Mouse (Mus musculus) megakaryocyte-erythroid progenitor cell, adult 5-6 weeks (primary cell): ENCODE measurements at regions not wholly inside any gene's neighbourhood (a gene's known extent, or its start where the extent isn't known, plus 50 kb on each side); places are given as distances from the start of the nearest gene placed in this dataset.
"Not testable (repeated sequence)": the region's sequence is repeated elsewhere in the genome, so short reads cannot be mapped to it uniquely, and the experiment has no call there.

Experiments used
- ATAC-seq: replicated peaks from 2 replicates; pipeline ENCODE4 v1.8.0; 2016; ENCODE audit warnings: mild to moderate bottlenecking, inconsistent platforms; ENCODE audit not compliant: severe bottlenecking, poor library complexity, low FRiP score, low TSS enrichment

- ATAC-seq, result no peak
Measured at GRCm38 (mm10) chr4:31203286-31203685, 760.6 kb upstream of the Map3k7 start.

- ATAC-seq, result no peak
Measured at GRCm38 (mm10) chr4:31205332-31205970, 758.4 kb upstream of the Map3k7 start.

- no peak for ATAC-seq
Measured at GRCm38 (mm10) chr4:31225741-31226140, 738.2 kb upstream of the Map3k7 start.

DNA sequence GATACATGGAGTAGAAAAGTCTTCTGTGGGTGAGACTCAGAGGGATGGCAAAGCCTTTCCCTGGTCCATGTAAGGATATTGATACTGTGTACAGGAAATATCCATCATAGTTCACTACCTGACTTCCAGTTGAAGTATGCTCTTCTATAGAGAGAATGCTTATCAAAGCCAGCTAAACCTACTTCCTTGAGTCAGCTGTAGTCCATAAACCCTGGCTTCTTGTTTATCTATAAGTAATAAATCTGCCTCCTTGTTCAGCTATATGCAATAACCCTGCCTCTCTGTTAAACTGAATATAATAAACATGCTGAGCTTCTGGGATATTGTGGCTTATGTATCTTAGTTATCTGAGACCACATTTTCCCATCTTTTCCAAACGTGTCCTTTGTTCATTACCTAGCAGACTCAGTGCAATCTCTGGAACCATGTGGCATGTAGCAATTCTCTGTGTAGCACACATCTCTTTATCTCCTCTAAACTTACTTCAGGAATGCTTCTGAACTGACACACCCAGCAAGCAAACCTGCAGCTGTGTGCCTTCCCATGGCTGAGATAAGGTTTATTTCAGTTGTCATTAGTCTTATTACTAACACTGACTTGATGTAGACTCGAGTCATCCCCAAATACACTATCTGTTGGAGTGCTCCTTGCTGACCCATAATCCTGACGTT lies 694.9 kb upstream of the Map3k7 start:
- no peak for ATAC-seq

DNA sequence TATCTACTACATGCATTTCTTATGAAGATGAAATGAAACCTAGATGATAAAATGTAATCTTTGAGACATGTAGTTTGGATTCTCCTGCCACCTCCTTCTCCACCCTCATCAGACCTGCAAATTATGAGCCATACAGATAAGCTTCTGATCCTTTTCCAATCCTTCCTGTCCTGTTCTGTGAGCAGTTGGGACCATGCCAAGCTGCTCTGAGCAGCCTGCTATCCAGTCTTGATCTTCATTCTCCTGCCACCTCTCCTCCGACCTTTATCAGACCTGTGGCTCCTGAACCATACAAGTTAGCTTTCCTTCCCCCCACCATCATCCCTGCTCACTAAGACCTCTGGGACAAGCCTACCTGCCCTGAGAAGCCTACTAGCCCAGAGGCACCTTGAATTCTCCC lies 689.8 kb upstream of the Map3k7 start:
- no peak for ATAC-seq

- no peak for ATAC-seq
Measured at GRCm38 (mm10) chr4:31290301-31290975, 673.5 kb upstream of the Map3k7 start.

GRCm38 (mm10) chr4:31293752-31294151 lies 670.1 kb upstream of the Map3k7 start:
- ATAC-seq, result no peak

GRCm38 (mm10) chr4:31297848-31298247 lies 666.0 kb upstream of the Map3k7 start:
- no peak for ATAC-seq

GRCm38 (mm10) chr4:31319269-31319668 lies 644.6 kb upstream of the Map3k7 start:
- ATAC-seq, result no peak

DNA sequence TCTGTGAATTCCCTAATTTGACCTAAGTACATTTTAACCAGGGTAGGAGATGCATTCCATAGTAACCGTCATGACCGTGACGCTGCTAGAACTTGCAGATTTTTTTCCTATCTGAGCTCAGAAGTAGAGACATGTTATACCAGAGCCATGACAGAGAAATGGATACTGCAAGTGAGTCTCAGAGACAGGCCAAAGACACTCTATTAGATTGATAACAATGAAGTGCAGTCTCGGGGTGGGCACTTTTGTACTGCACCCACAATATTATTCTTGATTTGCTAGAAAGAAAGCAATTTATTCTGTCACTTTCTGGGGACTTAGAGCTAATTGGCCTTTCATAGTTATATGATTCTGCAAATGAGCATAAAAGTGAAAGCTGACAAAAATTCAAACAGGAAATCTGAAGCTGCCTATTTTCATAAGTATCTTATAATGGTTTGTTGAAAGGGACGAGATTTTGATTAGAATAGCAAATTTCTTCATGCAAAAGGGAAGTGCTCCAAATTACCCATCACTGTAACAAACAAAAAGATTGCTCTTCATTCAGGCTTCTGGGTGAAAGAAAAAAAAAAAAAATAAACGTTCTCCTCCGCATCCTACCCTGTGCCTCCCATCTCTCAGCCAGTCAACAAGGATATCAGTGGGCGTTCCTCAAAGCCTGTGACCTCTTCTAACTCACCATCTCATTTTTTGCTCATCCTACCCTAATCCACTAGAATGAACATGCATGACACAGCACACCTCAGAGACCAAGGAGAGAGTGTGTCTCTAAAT lies 643.0 kb upstream of the Map3k7 start:
- no peak for ATAC-seq

DNA sequence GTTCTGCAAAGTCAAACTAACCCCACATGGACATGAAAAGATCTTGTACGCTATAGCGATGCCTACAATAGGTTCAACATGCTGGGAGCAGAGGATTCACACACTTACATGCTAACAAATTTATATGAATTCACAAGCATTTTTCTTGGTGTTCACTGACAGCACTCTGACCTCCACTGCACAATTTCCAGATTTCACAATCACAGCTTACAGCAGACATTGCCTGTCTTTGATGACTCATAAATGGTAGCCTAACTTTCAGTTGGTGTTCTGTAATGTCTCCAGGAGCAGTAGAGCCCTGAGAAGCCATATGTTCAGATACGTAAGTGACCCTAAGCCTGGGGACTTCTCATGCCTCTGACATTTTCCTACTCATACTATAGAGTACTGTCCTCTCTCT lies 640.1 kb upstream of the Map3k7 start:
- ATAC-seq, result no peak

- no peak for ATAC-seq
Measured at GRCm38 (mm10) chr4:31328798-31329197, 635.1 kb upstream of the Map3k7 start.

DNA sequence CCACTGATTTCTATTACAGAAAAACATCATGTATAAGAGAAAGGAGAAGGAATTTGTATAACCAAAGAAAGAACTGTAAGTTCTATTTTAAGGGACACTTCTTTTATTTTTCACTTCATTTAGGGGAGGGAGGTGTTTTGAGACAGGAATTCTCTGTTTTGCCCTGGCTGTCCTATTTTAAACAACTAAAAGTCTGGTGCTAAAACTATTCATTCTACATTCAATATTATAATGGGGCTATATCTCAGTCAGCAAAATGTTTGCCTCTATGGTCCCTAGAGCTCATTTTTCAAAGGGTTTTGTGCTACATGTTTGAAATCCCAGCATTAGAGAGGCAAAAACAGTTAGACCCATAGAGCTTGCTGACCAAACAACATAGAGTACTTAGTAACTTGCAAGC lies 632.8 kb upstream of the Map3k7 start:
- ATAC-seq, result no peak

DNA sequence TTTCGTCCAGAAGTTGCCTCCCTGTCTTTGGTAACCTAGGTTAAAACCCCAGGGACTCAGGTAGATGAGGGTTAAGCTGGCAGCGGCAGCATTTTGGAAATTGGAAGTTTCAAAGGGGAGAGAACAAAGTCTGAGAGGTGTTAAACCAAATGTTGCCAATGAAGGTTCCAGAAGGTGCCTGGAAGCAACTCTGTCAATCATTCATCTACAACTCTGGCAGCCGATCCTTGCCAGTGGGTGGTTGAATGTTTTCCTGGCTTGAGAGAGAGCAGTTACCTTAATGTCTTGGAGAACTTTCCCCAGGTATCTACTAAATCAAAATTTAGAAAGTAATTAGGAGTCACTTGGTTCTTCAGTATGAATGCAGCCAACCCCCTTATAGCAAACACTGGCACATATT lies 628.2 kb upstream of the Map3k7 start:
- no peak for ATAC-seq

GRCm38 (mm10) chr4:31337980-31338379 lies 625.9 kb upstream of the Map3k7 start:
- no peak for ATAC-seq

DNA sequence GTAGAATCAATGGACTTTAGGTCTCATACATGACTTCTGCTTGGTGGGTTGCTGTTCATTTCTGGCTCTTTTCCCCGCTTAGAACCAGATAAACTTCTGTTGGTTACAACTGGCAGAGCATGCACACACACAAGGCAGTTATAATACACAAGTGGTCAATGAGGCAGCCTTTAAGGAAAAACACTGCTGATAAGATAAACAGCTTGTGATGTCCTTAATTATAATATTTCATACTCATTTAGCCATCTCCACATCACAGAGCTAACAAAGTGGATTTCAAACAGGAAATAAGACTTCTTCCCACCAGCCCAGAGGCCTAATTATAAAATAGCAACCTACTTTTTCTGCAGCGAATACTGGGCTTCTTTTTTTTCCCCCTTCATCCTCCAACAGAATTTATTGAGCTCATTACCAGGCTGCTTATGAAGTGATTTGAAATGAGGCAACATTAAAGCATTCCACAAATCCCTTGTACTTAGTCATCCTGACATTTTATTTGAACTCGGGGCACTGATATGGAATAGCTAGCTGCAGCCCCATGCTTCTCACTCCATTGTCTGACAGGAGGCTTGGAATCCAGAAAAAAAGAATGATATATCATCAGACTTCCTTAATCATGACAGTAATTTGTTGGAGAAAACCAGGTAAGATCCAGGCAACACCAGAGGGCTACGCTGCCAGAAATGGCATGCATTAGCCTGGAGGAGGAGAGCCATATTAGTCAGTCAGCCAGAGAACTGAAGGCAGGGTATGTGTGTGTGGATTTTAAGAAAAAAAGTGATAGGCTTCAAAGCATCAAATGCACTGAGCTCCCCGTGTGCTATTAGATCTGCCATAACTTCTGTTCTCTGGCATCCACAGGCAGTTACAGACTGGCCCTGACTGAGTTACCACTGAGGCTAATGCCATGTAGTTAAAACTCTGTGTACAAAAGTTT lies 620.3 kb upstream of the Map3k7 start:
- no peak for ATAC-seq

- ATAC-seq, result not testable (repeated sequence)
Measured at GRCm38 (mm10) chr4:31354046-31354445, 609.9 kb upstream of the Map3k7 start.

- ATAC-seq, result no peak
Measured at GRCm38 (mm10) chr4:31354953-31355352, 608.9 kb upstream of the Map3k7 start.

DNA sequence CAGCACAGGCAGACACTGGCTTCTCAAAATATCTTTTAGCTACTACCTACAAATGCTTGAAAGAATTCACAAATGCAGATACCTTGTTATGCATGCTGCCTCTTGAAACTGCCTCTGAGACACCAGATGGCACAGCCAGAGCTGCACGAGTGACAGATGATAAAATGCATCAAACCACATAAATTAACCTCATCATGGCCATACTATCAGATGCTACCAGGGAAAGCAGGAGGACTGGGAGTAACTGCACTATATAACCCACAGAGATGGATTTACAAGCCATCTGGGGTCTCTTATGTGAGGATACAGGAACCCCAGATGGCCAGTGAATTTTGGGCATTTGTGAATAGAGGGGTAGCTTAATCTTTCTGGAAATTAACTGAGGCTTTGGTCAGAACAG lies 597.7 kb upstream of the Map3k7 start:
- no peak for ATAC-seq
